Mouse (Mus musculus): ENCODE results near the gene Gm21190. TPM values are rescaled to one million over a fixed set of nuclear protein-coding genes. Genes with fewer than 3 reads are reported as not detected.
"Not testable (repeated sequence)": the region's sequence is repeated elsewhere in the genome, so short reads cannot be mapped to it uniquely, and the experiment has no call there.

Gene Gm21190
- 0.14 TPM in 1 of 2 replicates, not detected in the other for polyA plus RNA-seq (2012; rRNA removed)

- not testable (repeated sequence) for H3K27me3 ChIP-seq (ENCODE audit: control insufficient read depth, insufficient read depth, low read length); H3K4me1 ChIP-seq (replicated peaks; ENCODE audit: control insufficient read depth, insufficient read depth, low read length); H3K4me3 ChIP-seq (ENCODE audit: control insufficient read depth, insufficient read depth, low read length); H3K27ac ChIP-seq (ENCODE audit: control insufficient read depth, insufficient read depth, low read length); H3K36me3 ChIP-seq (ENCODE audit: control insufficient read depth, insufficient read depth, low read length); DNase-seq
- 63% methylated on average over 1 of the region's 1 CpGs for WGBS
Observed at GRCm38 (mm10) chr5:15529122-15529521, at the start of gene Gm21190. TSS of gene Gm21190 (minus strand) at chr5:15529222.

- H3K4me3 ChIP-seq (ENCODE audit: control insufficient read depth, insufficient read depth, low read length); H3K27me3 ChIP-seq (ENCODE audit: control insufficient read depth, insufficient read depth, low read length); H3K4me1 ChIP-seq (replicated peaks; ENCODE audit: control insufficient read depth, insufficient read depth, low read length); H3K36me3 ChIP-seq (ENCODE audit: control insufficient read depth, insufficient read depth, low read length); DNase-seq; H3K27ac ChIP-seq (ENCODE audit: control insufficient read depth, insufficient read depth, low read length): not testable (repeated sequence)
- WGBS: 43% methylated on average over 1 of the region's 1 CpGs
Observed at GRCm38 (mm10) chr5:15577033-15577432, 48.0 kb upstream of the Gm21190 start, which contains the start of gene Gm21083. TSS of gene Gm21083 (plus strand) at chr5:15577333.

- not testable (repeated sequence) for H3K27me3 ChIP-seq (ENCODE audit: control insufficient read depth, insufficient read depth, low read length); H3K4me1 ChIP-seq (replicated peaks; ENCODE audit: control insufficient read depth, insufficient read depth, low read length); H3K36me3 ChIP-seq (ENCODE audit: control insufficient read depth, insufficient read depth, low read length)
Observed at GRCm38 (mm10) chr5:15573735-15574134, 44.7 kb upstream of the Gm21190 start.

GRCm38 (mm10) chr5:15561425-15562264 lies 32.6 kb upstream of the Gm21190 start:
- not testable (repeated sequence) for DNase-seq; H3K27ac ChIP-seq (ENCODE audit: control insufficient read depth, insufficient read depth, low read length); H3K27me3 ChIP-seq (ENCODE audit: control insufficient read depth, insufficient read depth, low read length); H3K36me3 ChIP-seq (ENCODE audit: control insufficient read depth, insufficient read depth, low read length); H3K4me3 ChIP-seq (ENCODE audit: control insufficient read depth, insufficient read depth, low read length); H3K4me1 ChIP-seq (replicated peaks; ENCODE audit: control insufficient read depth, insufficient read depth, low read length)
- whole genome bisulfite sequencing: 87% methylated on average over 3 of the region's 3 CpGs

More at GRCm38 (mm10) chr5:15573735-15574134, 44.7 kb upstream of the Gm21190 start:
- H3K27ac ChIP-seq (ENCODE audit: control insufficient read depth, insufficient read depth, low read length); H3K4me3 ChIP-seq (ENCODE audit: control insufficient read depth, insufficient read depth, low read length); DNase-seq: not testable (repeated sequence)

- H3K4me1 ChIP-seq (replicated peaks; ENCODE audit: control insufficient read depth, insufficient read depth, low read length); H3K36me3 ChIP-seq (ENCODE audit: control insufficient read depth, insufficient read depth, low read length); H3K4me3 ChIP-seq (ENCODE audit: control insufficient read depth, insufficient read depth, low read length); H3K27me3 ChIP-seq (ENCODE audit: control insufficient read depth, insufficient read depth, low read length); DNase-seq; H3K27ac ChIP-seq (ENCODE audit: control insufficient read depth, insufficient read depth, low read length): not testable (repeated sequence)
- WGBS: 80% methylated on average over 1 of the region's 1 CpGs
Observed at GRCm38 (mm10) chr5:15558654-15559053, 29.6 kb upstream of the Gm21190 start.

GRCm38 (mm10) chr5:15549606-15550005 lies 20.6 kb upstream of the Gm21190 start:
- not testable (repeated sequence) for H3K4me3 ChIP-seq (ENCODE audit: control insufficient read depth, insufficient read depth, low read length); H3K4me1 ChIP-seq (replicated peaks; ENCODE audit: control insufficient read depth, insufficient read depth, low read length); DNase-seq; H3K36me3 ChIP-seq (ENCODE audit: control insufficient read depth, insufficient read depth, low read length); H3K27me3 ChIP-seq (ENCODE audit: control insufficient read depth, insufficient read depth, low read length); H3K27ac ChIP-seq (ENCODE audit: control insufficient read depth, insufficient read depth, low read length)
- WGBS: 12% methylated on average over 3 of the region's 3 CpGs

GRCm38 (mm10) chr5:15549134-15549533 lies 20.1 kb upstream of the Gm21190 start:
- 46% methylated on average over 1 of the region's 1 CpGs for WGBS
- not testable (repeated sequence) for H3K4me1 ChIP-seq (replicated peaks; ENCODE audit: control insufficient read depth, insufficient read depth, low read length); H3K36me3 ChIP-seq (ENCODE audit: control insufficient read depth, insufficient read depth, low read length); H3K4me3 ChIP-seq (ENCODE audit: control insufficient read depth, insufficient read depth, low read length); DNase-seq; H3K27ac ChIP-seq (ENCODE audit: control insufficient read depth, insufficient read depth, low read length); H3K27me3 ChIP-seq (ENCODE audit: control insufficient read depth, insufficient read depth, low read length)

- H3K27ac ChIP-seq (ENCODE audit: control insufficient read depth, insufficient read depth, low read length); H3K27me3 ChIP-seq (ENCODE audit: control insufficient read depth, insufficient read depth, low read length); H3K4me1 ChIP-seq (replicated peaks; ENCODE audit: control insufficient read depth, insufficient read depth, low read length); DNase-seq; H3K4me3 ChIP-seq (ENCODE audit: control insufficient read depth, insufficient read depth, low read length); H3K36me3 ChIP-seq (ENCODE audit: control insufficient read depth, insufficient read depth, low read length): not testable (repeated sequence)
- WGBS: 87% methylated on average over 6 of the region's 6 CpGs
Observed at GRCm38 (mm10) chr5:15548642-15549041, 19.6 kb upstream of the Gm21190 start.

GRCm38 (mm10) chr5:15522470-15522869 lies 6.6 kb downstream of the Gm21190 start:
- H3K4me3 ChIP-seq (ENCODE audit: control insufficient read depth, insufficient read depth, low read length); DNase-seq; H3K27me3 ChIP-seq (ENCODE audit: control insufficient read depth, insufficient read depth, low read length); H3K36me3 ChIP-seq (ENCODE audit: control insufficient read depth, insufficient read depth, low read length); H3K4me1 ChIP-seq (replicated peaks; ENCODE audit: control insufficient read depth, insufficient read depth, low read length); H3K27ac ChIP-seq (ENCODE audit: control insufficient read depth, insufficient read depth, low read length): not testable (repeated sequence)

GRCm38 (mm10) chr5:15522028-15522427 lies 7.0 kb downstream of the Gm21190 start:
- H3K27ac ChIP-seq (ENCODE audit: control insufficient read depth, insufficient read depth, low read length); DNase-seq; H3K36me3 ChIP-seq (ENCODE audit: control insufficient read depth, insufficient read depth, low read length); H3K4me3 ChIP-seq (ENCODE audit: control insufficient read depth, insufficient read depth, low read length); H3K4me1 ChIP-seq (replicated peaks; ENCODE audit: control insufficient read depth, insufficient read depth, low read length); H3K27me3 ChIP-seq (ENCODE audit: control insufficient read depth, insufficient read depth, low read length): not testable (repeated sequence)
- 38% methylated on average over 2 of the region's 2 CpGs for WGBS

- 18% methylated on average over 5 of the region's 5 CpGs for WGBS
- H3K27me3 ChIP-seq (ENCODE audit: control insufficient read depth, insufficient read depth, low read length); H3K36me3 ChIP-seq (ENCODE audit: control insufficient read depth, insufficient read depth, low read length); DNase-seq; H3K27ac ChIP-seq (ENCODE audit: control insufficient read depth, insufficient read depth, low read length); H3K4me3 ChIP-seq (ENCODE audit: control insufficient read depth, insufficient read depth, low read length); H3K4me1 ChIP-seq (replicated peaks; ENCODE audit: control insufficient read depth, insufficient read depth, low read length): not testable (repeated sequence)
Observed at GRCm38 (mm10) chr5:15520418-15520817, 8.6 kb downstream of the Gm21190 start.

Measured in thymus, adult 2 months (tissue).